Mouse (Mus musculus) frontal cortex, postnatal 10 days (tissue): ENCODE measurements around the gene Gm826.

Experiments used
- DNase-seq, 2 experiments: peaks; one replicate each; pipeline ENCODE4 v3.0.0; 2022; ENCODE audit warnings: low spot score in 2 of 2, mixed read lengths in 1 of 2

The Gm826 gene

DNA sequence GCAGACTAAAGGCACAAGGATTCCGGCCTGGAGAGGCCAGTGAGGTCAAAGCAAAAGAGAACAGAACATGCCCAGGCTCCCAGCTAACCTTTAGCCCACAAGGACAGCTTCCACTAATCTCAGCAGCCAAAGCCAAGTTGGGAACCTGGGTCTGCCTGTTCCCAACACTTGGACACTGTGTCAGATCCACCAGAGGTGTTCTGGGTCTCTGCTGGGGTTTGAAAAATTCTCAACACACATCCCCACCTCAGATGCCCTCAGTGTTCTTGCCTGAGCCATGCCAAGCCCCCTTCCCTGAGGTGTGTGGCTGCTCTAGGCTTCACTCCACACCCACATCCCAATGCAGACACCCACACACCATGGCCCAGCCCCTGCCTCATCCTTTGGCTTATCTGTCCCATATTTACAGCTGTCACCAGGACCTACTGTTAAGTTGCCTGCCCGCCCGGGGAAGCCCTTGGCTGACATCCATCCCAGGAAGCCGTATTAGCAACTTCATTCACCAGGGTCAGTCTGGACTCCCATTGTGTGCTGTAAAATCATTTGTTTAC lies at the start of gene Gm826:
Gene Gm826, minus strand, starts transcription at position 52 of the 551 bp plus-strand sequence.
- DNase-seq: no peak

DNA sequence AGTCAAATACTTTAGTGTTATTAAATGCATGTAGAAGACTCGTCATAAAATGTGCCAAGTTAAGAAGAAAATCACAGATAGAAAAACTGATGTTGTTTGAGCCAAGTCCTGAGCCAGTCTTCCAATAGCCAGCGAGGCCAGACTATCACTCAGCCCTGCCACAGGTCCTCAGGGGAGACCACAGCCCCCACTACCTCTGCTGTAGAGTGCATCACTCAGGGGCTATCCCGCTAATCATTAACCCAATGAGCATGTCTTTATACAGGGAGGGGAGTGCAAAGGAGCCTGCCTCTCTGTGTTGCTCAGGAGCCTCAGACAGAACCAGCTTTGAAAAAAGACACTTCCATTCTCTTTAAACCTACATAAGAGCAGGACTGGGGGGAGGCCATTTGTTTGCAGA lies 49.5 kb upstream of the Gm826 start:
- DNase-seq: no peak

DNA sequence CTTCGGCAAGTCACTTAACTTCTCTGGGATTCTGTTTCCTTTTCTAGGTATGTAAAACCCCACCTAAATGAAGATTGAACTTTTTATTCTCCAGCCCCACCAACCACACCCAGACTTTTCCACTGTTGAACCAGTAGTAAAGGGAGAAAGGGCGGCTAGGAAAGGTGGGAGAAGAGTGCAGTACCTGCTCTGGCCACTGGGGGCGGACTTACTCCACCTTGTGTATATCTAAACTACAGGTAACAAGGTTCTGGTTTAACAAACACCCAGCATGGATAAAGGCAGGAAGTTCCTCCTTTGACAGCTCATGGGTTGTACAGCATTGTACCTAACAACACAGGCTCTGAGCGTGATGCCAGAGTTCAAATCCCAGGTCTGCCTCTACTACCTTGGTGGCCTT lies 44.3 kb upstream of the Gm826 start:
- DNase-seq: no peak

DNA sequence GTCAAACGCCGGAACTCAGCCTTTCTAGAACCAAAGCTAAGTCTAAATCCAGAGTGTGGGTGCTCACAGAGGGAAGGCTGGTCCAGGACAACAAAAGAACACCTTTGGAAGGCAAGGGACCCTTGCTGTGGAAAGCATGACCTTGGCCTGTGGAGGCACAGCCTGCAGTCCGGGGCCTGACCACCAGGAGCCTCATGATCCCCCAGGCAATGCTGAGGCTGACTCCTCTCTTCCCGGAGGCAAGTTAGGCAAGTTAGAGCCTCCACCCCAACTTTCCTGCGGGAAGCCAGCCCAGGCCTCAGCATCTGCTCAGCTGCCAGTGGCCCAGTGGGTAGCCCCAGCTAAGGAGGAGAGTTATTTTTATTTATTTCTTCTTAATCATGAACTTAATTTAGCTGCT lies 42.3 kb upstream of the Gm826 start:
- no peak for DNase-seq

DNA sequence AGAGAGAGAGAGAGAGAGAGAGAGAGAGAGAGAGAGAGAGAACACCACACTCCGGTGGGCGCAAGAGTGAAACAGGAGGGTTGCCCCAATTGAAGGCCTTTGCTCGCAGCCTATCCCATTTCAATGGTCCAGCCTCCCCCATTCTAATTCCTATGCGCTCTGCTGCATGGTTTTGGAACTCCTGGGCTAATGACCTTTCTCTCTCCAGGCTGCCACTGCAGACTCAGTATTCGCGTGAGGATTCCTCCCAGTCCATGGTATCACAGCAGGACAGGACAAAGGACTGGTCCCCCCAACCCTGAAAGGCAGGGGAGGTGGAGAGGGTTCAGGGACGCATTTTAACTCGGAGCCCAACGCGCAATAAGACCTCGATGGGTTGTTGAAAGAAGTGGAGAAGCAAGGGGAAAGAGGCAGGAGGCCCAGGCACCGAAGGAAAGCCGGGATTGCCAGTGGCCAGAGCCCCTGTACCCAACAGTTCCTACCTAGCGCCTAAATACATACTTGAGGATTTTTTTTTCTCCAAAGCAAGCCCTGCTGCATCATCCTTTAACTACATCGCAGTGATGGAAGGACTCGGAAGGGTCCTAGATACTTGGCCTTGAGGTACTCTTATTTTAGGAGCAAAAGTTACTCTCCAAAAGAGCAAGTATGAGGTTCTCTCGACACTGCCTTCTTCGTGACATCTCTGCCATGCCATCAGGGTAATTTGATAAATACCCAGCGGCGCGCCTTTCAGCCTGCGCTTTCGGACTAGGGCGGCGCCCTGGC lies 35.9 kb upstream of the Gm826 start:
- DNase-seq: no peak

DNA sequence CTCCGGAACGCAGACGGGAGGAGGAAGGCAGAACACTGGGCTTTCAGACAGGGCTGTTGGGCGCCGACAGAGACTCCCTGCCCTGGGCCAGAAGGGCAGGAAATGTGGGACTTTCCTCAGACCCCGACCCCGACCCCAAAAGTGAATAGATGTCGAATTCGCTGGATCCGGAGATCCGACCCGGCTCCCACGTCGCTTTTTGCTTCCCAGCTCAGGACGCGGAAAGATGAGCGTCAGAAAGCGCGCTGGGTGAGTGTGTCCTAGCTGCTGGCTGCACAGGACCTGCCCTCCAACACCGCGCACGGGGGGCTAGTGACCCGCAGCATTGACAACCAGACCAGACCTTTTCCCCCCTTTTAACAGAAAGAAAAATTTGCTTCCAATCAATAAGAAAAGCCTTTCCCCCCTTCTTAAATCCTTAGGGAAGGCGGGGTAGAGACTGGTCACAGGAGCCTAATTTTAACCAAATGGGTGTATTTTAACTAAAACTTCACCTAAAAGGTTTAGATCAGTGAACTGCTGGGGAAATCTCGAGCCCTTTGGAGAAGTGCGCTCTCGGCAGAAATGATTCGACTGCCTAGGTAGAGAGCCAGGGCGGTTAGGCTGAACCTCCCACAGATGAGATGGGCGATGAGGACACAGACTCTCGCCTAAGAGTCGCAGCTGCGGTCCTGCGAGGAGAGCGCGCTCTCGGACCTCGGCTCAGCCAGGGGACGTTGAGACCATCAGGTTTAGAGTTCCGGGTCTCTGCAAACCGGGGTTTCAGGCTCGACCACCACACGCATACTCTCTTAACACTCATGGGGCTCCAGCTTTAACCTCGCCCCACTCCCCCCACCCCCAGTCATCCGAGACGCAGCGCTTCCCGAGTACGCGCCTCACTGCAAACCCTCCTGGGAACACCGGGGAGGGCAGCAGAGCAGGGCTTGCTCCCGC lies 34.7 kb upstream of the Gm826 start:
- no peak for DNase-seq

DNA sequence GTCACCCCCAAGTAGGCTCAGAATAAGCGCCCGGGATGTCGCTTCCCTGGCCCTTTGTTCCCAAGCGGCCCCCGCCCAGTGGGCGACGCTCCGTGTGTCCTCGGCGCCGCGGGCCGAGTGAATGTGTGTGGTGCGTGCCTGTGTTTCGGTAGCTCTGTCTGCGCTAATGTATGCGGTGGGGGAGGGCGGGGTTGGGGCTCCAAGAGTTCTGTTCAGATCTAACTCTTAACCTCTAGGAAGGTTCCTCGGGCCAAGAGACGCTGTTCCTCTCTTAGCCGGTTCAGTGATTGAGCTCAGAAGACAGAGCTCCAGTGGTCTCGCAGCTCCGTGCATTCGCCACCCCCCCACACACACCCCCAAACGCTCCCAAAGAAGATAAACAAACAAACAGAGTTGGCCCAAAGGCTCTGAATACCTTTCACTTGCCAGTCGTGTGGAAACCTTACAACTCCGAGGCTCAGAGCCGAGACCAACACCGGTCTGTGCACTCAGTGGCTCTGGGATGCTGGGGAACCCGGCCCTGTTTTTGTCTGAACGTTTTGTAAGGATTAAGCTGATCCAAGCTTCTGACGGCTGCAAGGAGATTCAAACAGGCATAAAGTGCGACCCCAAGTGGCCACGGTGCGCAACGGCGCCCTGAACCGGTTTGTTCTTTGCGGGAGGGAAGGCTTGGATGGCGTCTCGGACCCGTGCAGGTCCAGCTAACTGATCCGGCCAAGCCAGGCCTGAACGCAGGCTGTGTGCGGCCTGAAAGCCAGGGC lies 33.7 kb upstream of the Gm826 start:
- DNase-seq: peak; percentile 74 to 90

DNA sequence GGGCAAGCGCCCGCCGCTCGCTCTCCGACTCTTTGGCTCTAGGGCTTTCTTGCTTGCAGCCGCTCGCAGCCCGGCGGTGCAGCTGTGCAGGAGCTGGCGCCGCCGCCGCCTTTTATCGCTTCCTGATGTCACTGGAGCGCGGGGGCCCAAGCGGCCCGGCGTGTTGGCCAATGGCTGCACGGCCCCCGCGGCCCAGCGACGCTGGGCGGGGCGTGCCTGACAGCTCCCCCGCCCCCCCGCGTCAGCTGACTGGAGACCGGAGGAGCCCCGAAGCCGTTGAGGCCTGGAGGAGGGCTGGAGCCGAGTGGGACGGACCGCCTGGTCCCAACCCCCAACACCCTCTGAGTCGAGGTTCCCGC lies 33.0 kb upstream of the Gm826 start, which contains the start of gene Mafb:
Gene Mafb, minus strand, starts transcription at position 86 of the 359 bp plus-strand sequence.
- peak; percentile 89 to 90 for DNase-seq

DNA sequence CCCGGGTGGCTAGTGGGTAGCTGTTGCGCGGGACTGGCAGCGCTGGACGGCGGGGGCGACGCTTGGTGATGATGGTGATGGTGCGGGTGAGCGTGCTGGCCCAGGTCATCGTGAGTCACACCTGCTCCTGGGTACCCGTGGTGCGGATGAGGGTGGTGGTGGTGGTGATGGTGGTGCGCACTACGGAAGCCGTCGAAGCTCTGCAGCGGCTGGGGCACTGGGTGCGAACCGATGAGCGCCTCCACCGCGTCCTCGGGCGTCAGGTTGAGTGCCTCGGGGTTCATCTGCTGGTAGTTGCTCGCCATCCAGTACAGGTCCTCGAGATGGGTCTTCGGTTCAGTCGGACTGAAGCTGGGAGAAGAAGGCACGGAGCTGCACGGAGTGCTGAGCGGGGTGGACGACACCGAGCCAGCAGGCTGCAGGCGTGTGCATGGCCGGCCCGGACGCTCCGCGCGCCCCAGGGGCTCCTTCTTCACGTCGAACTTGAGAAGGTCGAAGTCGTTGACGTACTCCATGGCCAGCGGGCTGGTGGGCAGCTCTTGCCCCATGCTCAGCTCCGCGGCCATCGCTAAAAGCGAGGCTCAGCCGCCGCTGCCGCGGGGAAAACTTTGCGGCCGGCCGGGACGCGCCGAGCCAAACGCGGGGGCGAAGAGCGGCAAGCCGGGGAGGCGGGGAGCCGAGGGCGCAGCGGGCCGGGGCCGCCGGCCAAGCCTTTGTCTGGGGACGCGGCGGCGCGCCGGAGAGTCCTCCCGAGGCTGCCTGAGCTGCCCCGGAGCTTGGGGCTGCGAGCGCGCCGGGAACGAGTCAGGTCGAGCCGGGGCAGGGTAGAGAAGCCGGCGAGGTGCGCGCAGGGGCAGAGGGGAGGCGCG lies 32.4 kb upstream of the Gm826 start:
- peak in 1 of 2 experiments; percentile 22 for DNase-seq

DNA sequence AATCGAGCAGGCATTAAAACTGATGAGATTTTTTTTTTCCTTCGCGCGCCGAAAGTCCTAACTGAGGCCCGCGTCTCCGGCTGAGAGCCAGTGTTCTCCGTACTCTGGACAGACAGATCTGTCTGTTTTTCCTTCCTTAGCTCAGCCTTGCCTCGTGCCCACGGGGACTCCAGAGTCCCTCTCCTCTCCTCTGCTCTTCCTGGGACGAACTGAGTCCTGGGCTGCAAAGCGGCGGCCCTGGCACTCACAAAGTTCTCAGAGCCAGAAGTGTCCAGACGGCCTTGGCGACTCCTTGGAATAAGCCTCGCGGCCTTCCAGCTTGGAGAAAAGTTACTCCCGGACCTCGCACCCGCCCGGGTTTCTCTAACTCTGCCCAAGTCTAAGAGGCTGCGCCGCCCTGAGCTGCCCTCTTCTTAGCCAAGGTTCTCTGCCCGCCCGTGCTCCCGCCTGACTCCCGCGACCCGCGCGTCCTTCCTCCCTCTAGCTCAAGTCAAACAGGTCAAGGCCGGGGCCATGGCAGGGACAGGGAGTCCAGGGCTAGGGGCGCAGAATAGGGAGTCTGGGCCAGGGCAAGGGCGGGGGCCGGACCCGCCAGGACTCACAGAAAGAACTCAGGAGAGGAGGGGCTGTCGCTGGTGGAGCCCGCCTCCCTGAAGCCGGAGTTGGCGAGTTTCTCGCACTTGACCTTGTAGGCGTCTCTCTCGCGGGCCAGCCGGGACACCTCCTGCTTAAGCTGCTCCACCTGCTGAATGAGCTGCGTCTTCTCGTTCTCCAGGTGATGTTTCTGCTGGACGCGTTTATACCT lies 31.3 kb upstream of the Gm826 start:
- peak in 1 of 2 experiments; percentile 30 for DNase-seq

DNA sequence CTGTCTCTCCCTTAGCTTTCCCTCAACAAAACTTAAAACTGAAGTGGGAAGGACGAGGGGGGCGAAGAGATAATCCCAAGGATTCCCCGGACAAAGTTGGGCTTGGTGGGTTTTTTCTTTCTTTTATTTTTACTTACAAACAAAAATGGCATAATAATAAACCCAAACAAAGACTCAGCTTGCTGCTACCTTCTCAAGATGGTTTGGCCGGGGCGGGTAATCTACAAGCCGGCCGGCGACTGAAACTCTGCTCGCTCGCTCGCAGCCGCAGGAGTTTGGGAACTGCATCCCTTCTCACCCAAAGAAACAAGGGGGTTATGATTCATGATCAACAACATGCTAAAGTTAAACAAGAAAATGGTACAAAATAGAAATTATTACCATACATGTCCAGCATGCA lies 30.7 kb upstream of the Gm826 start:
- no peak for DNase-seq

DNA sequence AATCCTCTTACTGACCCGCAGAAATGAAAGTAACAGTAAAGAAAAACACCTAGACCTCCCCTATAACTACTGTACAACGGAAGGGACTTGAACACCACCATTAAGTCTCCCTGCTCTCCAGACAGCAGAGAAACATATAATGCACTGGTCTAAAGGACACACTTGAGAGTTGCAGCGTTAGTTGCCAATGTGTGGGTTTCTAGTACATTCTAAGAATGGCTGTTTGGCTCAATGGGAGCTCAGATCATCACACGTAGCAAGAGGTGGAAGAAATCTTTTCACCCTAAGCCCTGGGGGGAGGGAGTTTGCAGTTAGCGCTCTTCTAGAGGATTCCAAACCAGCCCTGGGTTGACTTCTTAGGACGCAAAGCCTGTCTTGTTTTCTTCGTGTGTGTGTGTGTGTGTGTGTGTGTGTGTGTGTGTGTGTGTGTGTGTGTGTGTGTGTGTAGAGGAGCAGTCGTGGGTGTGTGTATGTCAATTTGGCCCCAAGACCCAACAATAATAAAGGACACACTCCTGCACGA lies 30.2 kb upstream of the Gm826 start:
- DNase-seq: no peak

DNA sequence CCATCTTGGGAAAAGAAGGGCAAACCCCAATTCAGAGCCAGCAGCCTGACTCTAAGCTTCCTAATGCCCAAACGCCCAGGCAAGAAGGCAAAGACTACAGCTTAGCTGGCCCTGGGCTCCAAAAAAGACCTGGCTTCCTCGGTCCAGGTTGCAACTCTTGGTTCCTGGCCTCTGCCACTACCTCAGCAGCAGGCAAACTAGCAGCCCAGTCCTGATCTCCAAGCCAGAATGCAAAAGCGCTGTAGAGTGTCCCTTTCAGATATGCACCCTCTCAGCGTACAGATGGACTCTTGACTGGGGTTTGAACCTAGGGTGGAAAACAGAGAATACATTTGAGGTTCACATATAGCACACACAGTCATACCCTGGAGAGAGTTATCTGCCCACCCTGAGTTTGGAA lies 29.2 kb upstream of the Gm826 start:
- no peak for DNase-seq

DNA sequence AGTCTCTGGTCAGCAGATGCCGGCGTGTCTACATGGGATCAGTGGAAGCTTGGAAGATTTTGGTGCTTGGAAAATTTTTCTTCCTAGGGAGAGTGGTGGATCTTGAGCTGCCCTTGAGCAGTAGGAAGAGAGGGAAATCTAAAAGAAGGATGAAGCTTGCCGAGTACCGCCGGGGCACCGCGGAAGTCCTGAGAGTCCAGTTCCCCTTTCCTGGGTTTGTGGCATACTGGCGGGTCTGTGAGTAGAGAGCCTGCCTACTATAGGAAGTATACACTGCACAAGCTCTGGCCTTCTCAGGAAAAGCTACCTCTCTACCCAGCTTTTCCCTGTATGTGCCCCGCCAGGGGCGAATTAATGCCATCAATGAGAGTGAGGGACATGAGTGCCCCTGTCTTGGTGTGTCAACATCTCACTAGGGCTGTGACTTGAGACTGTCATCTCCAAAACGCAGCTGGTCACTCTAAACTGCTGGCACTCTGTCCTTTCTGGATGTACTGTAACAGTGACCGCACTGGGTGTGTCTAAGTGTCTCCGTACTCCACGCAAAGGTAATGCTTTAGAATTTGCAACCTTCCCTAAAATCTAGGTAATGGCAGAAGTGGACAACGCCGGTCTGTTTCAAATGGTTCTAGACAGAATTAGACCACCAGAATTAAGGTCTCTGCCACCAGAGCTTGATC lies 27.6 kb upstream of the Gm826 start:
- DNase-seq: no peak

DNA sequence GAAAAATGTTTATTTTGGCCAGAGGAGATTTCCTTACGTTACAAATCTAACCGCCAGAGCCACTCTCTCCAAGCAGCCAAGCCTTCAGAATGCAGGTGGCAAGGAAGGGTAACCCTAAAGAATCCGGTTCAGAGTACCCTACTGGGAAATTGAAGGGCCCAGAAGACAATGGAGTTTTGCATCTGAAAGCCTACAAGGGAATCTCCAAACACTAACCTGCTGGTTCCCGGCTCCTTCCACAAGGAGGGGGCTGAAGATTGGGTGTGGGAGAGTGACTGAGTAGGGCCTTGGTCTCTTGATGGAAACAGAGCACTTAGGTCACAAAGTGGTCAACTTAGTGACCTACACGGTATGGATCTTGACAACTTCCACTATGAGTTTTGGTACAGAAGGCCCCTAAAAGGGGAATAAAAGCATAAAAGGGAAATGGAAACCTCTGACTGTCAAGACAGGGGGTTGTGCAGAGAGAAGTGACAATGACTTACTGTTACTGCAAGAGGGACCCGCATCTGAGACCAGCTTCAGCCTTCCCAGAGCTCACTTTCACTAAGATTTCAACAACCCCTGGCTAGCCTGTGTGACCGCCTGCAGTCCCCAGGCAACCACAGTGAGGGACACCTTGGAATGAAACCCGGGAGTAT lies 26.4 kb upstream of the Gm826 start:
- no peak for DNase-seq

DNA sequence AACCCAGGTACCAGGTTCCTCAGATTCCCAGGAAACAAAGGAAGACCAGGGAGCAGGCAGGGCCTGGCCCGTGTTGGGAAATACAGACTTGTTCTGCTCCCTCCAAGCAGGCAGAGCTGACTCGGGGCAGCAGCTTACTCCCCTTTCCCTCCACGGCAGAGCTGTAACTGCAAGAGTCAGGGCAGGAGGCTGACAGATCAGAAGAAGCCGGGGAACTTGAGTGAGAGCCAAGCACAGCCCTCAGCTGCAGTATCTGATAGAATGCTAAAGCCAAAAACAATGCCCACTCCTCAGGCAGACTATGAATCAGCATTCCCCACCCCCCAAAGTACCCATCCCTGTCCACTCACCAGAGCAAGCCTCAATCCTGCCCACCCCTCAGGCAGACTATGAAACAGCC lies 24.9 kb upstream of the Gm826 start:
- no peak for DNase-seq

DNA sequence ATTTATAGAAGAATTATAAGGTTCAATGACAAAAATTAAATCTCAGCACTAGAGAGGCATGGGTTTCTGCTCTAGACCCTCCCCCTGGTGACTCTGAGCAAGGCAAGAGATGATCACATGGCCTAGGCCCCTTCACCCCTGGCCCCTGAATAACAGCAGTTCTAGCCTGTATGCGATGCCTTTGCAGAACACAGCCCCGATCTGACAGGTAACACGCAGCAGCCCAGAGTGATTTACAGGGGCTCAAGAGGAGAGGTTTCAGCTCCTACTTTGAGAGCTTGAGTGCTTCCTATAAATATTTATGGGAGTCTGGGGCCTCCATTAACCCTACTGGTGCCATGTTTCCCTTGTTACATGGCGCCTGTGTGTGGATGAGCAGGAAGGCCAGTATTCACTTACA lies 23.5 kb upstream of the Gm826 start:
- no peak for DNase-seq

DNA sequence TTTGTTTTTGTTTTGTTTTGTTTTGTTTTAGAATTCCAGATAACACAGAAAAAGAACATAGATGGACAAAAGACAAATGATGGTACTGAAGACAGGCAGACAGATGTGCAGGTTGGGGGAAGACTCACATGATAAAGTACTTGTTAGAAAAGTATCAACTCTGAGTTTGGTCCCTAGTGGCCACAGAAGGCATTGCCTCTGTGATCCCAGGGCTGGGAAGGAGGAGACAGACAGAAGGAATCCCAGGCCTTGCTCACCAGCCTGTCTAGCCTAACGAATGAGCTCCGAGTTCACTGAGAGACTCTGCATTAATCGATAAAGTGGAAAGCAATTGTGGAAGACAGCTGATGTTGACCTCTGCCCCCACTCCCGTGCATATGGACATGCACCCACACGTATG lies 22.2 kb upstream of the Gm826 start:
- DNase-seq: no peak

DNA sequence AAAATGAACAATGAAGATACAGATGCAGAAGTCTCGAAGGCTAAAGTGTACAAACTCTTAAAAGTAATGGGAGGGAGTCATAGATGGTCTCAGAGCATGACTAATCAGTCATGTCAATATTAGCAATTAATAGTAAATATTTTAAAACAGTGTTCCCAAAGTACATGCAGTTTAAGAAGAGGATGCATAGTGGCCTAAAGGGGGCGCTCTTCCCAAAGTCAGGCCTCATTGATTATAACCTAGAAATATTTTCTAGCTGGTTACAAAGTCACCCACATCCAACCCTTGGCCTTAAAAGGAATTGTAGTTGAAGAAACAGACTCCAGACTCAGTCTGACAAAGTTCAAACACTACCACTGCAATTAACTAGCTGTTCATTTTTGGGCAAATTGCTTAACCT lies 20.4 kb upstream of the Gm826 start:
- no peak for DNase-seq
